Mouse (Mus musculus) regulatory T cell (primary cell): ENCODE measurements around the gene Dgki.

Experiments
- in situ Hi-C: fragments of 300-600 bp; cut with MboI, MseI; formaldehyde crosslinking; loops from one replicate; pipeline ENCODE4 v1.15.1; 2025; ENCODE audit warnings: high pct_unique_total_duplicates

Gene Dgki

DNA sequence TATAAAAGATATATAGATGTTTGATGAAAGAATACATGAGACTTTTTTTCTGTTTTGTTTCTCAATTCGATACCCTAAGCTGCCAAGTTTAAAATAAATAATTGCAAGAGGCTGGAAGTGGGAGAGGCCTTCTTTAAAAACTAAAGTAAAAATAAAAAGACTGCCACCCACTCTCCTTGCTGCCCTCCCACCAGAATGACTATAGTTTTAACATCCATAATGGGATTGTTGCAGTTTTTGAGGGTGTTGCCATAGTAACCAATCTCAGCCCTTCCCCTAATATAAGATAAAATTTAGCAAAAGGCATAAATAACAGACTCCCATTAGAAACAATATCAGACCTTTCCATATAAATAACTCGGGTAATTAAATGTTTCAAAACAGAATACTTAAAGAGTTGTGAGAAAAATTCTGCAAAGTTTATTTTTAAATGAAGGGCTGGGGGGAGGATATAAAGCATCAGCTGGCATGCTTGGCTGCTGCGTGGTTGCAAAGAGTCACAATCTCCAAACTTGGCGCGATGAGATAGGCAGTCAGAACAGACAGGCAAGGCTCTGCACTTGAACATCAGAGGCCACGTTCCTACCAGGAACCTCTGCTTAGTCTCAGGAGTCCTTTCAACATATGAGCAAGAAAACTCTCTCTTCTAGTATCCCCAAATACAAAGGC, 57.8 kb downstream of the Dgki start:
- in situ Hi-C loops, result no loop called here

DNA sequence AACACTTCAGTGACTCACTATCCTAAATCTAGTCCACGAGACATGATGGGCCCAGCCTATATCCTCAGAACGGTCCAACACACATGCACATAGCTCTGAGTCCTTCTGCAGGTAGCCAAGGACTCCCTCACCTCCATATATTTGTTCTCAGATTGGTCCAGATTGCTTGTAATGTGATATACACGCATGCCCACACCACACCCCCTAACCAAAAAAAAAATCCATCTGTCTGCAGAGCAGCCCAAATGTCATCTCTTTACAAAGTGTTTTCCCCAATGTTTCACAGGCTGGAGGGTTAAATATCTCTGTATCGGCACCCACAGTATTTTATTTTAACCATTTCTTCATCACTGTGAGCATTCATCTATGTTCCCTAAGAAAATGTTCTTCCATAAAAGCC, 58.5 kb downstream of the Dgki start:
- in situ Hi-C loops, result no loop called here

DNA sequence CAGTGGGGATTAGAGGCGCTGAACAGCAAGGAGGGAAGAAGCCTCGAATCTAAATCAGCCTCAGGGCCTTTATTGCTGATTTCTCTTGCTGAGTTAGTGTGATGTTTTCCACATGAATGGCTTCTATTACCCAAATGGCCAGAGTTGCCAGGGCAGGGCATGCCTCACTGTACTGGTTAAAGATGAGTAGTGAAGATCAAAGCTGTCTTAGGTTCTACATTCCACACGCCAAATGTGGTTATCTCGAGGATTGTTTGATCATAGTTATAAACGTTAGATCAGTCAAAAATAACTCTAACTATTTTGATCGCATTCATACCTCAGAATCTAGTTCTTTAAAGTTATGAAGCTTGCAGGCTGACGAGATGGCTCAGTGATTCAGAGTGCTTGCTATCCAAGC, 59.8 kb downstream of the Dgki start:
- in situ Hi-C loops, result no loop called here

DNA sequence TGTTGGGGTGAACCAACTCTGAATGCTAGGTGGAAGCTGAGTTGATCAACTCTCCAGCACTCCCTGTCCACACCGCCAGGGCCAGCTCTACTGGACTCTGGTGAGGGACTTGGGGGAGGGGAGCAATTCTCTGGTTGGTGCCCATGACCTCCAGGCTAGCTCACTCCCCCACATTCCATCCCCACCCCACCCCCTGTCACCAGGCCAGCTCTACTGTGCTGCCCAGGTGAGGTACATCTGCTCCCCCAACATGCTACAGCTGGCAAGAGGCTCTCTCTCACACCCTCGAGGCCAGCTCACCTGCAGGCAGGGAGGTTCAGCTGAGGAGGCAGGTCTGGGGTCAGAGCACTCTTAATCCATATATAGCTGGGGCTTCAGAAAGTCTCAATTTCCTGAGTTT, 63.1 kb downstream of the Dgki start:
- in situ Hi-C loops, result no loop called here

DNA sequence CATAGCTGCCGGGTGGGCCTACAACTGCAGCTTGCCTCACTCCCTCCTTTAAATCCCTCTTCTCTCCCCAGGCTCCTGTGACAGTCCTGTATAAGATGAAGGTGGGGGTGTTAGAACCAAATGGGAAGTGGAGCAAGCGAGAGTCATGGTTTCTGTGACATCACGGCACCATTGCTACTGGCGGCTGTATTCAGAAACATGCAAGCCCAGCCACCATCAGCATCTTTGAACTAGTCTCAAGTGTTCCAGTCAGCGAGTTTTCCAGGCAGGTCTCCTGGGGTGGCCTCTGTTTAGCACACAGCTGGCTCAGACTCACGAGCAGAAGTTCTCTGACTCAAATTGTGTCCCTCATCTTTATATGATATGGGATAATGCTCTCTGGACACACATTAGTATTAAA, 68.8 kb downstream of the Dgki start:
- in situ Hi-C loops, result no loop called here

DNA sequence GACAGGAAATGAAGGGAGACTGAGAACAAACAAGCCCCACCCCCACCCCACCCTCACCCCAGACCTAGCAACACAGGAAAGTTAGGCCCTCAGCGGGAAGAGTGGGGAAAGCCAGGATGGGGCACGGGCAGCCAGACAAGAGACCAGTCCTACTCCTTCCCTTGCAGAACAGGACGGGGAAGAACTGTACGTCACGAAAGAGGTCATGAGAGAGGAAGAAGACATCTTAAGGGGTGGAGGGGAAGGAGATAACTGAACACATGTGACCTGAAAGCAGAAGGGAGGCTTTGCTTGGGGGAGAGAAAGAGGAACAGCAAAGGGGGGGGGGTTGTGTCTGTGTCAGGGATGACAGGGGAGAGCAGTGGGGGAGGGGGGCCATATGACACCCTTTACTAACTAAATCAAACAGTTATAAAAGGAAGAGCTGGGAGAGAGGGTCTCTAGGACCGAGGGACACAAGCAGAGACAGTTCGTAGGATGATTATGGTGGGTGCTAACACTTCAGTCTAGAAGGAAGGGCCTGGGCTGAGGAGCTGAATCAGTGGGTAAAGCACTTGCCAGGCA, 77.0 kb downstream of the Dgki start:
- in situ Hi-C loops, result no loop called here

DNA sequence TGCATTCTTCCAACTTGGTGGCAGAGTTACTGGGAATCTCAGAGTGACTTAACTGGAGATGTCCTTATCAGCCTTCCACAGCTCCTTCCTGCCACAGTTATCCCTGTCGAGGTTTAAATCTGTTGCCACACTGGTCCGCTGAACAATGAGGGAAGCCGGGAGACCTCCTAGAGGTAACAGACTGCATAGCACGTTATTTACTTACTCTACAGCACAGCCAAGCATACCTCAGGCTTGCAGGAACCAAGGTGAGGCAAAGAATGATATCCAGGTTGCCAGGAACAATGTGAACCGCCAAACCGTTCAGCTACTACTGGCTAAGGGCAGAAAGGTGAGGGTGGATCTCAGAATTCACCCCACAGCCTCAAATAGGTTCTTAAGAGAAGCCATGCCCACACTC, 78.0 kb downstream of the Dgki start:
- in situ Hi-C loops, result no loop called here

DNA sequence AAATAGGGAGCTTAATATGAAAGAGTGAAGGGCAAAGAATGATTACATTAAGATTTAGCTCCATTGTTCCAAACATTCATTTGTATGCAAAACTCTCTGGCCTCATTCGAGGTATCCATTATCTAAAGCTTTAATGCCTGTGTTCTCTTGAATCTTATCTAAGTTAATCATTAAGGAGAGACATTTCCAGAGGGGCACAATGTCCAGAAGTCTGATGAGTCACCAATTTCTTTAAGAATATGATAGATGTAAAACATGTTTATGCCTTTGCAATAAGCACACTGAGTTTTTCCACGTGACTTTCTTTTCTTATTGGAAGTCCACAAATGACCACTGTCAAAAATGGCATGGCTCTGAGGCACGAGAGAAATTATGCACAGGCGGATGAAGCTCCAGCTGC, 80.9 kb downstream of the Dgki start:
- in situ Hi-C loops, result no loop called here

DNA sequence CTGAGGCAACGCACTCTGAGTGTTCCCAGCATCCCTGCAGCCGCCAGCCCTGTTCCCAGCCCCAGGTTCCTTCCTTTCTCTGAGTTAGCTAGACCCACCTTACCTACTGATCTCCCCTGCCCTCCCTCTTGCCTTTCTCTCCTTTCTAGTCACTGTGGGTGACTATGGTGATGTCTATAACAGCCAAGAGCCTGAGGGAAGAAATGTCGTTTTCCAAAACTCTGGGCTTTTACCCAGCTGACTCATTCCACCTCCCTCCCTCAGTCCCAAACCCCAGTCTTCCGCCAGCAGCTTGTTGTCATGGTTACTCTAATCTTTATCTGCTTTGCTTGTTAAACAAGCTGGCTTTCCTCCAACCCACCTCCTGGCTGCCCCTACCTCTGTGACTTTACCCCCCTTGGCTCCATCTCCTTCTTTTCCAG, 83.6 kb downstream of the Dgki start:
- in situ Hi-C loops, result no loop called here

DNA sequence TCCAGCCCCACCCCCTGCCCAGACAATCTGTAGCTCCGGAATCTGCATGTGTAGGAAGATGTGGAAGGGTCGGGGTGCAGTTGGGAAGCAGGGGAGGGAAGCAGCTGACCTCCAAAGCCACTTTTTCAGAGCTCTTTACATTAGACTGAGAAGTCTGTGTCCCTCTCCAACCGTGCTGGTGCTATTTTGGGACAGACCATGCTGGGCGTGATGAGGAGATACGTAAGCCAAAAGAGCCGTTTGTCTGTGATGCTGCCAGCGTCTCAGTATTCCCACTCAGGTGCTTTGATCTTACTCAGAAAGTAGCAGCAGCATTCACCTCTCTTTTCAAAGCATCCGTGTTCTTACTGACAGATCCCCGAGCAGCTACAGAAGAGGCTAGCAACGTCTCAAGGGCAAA, 84.3 kb downstream of the Dgki start:
- in situ Hi-C loops, result no loop called here

DNA sequence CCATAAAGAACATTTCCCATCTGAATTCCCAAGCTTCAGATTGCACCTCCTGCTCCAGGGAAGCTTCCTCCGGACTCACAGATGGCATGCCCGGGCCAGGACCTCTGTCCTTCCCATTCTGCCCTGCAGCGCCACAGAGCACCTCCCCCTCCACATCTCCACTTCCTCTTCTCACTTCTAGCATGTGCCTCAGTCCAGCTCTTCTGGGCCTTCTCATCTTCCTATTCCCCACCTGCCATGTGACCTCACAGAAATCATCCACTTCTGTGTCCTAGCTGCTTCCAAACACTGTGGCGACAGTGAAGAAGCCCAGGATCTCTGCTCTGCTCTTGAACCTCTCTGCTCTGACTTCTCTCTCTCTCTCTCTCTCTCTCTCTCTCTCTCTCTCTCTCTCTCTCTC, 87.1 kb downstream of the Dgki start:
- in situ Hi-C loops, result no loop called here

DNA sequence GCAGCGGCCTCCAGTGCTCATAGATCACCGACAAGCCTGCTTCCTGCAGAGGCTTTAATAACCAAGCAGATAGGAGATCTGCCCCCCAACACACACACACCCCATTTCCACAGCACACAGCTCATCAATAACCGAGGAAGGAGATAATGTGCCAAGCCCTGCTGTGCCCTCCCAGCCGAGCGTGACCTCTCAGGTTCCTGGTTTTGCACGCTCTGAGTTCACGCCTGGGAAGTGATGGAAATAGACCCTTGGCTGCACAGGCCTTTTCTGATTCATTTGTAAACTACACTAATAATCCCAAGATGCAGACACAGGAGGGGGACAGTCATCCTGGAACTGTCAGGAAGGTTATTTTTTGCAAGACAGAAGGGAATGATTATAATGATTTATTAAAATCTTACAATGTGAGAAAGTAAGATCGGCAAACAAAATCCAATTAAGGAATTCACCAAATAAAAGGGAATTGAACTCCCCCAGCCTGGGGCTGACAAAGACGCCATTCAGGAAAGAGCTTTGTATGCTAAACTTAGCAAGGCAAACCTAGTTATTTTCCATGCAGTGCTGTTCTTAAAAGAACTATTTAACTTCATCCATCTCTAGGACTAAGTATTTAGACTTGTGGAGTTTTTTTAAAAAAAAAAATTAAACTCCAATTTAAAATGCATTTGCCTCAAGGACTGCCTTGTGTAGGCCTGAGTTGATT, 88.3 kb downstream of the Dgki start:
- in situ Hi-C loops, result no loop called here

DNA sequence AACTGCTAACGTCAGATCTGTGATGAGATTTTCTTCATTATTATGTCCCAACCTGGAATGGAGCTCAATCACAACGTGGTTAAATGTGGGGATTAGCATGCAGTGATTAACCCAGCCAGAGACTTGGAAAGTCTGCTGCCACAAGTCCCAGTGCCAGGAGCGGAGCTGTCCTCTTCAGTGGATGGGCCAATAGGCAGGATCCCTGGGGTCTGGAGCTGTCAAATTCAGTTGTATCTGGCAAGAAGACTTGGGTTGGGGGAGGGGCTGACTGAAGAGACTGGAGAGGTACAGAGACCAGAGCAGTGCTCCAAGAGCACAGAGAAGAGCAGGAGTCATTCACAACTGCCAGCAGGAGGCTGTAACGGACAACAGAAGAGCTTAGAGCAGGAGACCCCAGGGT, 97.1 kb downstream of the Dgki start:
- in situ Hi-C loops, result no loop called here

DNA sequence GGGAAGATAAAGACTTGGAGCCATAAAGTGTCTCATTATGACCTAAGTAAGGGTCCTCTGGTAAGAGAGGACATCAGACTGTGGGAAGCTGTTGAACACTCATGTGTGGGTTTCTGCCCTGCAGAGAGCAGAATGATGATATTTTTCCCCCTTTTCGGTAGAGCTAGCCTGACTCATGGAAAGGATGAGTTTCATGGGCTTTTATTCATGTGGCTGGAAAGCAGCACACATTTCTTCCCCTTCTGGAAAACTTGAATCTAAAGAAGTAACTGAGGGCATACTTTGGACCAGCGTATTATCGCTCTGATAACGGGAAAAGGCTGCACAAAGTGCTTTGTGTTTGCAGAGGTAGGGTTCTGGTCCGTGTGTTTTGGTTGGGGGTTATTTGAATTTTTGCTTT, 99.1 kb downstream of the Dgki start:
- in situ Hi-C loops, result no loop called here

DNA sequence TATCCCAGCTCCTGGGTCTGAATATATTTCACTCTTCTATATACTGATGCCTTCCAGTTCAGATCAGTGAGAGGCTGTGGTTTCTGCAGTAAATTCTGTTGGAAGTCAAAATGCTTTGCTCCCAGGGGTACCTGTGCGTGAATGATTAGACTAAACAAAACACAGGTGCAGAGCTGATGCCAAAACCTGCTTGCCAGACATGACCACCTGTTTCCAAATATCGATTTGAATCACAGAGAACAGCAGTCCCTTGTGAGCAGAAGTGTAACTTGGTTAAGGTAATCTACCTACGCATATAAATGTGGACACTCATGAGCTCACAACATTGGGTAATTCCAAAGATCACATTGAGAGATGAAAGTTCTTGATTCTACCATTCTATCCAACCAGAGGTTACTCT, 100.5 kb downstream of the Dgki start:
- in situ Hi-C loops, result no loop called here

DNA sequence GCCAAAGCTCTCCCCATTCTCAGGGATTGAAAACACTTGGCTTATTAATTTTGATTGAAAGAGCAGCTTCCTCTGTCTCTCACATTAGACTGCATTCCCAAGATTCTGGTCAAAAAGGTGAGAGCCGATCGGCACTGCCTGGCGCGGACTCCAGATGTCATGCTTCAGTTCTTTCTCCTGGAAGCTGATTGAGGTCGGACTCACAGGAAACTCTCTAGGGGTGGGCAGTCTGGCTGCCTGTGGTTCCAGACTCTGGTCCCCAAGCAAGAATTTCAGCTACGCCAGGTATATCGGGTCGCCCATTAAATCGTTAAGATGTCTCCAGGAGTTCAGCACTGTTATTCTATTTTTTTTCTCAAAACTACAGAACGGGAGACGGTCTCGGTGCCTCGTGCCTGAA, 102.2 kb downstream of the Dgki start:
- in situ Hi-C loops, result no loop called here

DNA sequence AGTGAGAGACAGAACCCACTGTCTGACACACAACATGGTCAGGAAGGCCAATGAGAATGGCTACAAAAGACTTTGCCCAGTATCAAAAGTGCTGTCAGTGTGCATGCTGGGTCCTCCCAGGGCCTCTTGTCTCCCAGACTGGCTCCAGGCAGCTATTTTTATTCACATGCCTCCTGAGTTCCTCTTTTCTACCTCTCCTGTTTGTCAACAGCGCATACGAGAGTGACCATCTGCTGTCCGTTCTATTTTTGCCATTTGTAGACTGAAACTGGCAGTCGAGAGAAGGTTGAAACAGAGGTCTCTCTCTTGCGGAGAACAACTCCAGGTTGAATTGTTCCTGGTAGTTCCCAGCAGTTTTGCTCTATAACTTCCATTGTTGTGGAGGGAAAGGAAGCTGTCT, 103.1 kb downstream of the Dgki start:
- in situ Hi-C loops, result no loop called here

DNA sequence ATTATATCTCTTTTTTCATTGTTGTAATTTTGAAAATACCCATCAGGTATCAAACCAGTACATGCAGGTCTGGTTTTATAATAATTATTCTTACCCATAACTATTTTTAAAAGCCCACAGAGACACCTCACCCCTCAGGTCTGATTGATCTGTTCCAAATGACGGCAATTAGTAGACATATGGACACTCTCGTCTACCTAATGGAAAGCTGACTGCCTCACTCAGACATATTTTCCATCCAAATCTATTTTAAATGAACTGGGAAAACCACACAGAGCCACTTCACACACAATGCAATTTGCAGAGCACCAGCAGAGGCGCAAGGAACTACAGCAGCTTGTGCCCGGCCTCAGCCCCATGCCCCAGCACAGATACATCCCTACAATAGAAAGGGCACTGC, 104.2 kb downstream of the Dgki start:
- in situ Hi-C loops, result no loop called here

DNA sequence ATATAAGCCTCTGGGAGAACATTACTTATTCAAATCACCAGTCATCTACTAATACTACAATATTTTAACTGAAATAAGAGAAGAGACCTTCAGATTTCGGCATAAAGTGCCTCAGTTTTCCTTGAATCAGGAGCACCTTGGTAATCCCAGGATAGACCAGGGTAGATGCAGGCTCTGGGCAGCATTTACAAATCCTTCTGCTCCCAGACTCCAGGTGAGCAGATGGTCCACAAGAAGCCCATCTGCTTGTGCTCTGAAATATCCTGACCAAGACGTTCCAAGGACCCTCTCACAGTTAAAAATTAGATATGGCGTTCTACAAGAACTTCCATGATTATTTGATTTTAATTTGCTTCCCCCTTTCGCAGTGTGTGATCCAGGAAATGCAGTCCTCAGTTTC, 118.0 kb downstream of the Dgki start:
- in situ Hi-C loops, result no loop called here

DNA sequence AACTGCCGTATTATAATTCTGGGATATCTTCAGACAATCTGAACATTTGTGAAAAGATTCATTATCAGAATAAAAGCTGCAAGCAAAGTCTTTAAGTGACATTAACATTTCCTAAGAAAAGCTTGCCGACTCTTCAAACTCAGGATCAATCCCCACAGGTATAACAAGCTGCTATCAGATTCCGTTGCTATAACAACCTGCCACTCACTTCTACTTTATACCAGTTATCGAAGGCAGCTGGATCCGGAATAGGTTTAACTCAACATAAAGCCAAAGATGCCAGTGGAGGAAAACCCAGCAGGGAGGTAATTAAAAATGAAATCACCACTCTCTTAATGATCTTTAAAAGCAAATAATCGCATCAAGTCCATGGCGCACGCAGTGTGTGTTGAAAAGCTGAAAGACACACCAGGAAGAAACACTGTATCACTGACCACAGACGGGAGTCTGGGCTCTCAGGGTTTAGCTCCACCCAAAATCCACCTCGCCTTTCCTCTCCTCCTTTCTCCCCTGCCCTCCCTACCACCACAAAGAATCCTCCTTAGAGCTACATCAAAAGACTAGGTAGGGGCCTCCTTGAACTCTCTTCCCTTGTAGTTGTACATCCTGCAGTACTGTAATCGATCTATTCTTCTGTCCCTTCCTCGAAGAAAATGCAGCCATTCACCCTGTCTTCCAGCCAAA, 128.7 kb downstream of the Dgki start:
- in situ Hi-C loops, result no loop called here

DNA sequence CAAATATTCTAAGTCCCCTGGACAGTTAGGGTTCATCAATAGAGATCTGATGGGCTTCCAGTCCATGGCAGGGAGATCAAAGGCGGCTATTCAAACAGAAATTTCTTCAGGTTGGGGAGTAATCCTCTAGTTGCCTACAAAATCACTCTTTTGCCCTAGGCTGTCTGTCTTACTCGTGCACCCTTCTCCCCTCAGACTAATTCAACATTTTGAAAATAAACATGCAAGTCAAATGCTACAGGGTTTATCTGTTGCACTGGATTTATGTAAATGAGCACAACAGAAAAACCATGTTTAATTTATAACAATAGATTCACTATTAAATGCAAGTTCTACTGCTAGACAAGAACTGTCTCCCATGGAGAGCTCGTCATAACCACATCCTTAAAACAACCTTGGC, 141.1 kb downstream of the Dgki start:
- in situ Hi-C loops, result no loop called here

DNA sequence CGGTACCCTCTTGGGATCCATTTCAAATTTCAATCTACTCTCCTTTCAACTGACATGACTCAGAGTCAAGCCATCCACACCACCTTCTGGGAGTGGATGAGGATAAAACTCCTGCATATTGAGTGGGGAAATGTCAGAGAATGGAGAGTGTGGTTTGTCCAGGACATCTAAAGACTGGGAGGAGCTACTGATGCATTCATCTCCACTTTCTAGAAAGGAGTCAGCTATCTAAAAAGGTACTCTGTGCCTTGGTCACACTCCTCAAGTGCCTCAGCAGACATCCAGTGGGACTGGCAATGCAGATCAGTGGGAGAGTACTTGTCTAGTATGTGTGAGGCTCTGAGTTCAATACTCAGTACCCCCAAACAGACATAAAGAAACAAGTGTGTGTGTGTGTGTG, 145.9 kb downstream of the Dgki start:
- in situ Hi-C loops, result no loop called here

DNA sequence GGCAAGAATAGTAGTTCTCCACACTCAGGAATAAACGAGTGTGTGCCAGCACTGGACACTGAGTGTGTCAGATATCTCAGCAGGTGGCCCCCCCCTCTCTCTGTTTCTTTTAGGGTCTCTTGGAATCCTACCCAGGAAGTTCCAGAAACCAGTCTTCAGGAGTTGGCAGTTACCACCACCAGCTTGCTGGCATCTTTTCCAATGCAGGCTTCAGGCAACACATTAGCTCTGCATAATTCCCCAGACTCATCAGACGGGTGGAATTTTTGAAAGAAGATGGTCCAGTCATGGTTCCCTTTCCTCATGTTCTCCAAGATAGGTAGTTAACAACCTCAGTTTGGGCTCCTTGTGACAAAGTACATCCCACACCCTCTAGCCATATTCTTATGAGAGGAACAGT, 149.5 kb downstream of the Dgki start:
- in situ Hi-C loops, result no loop called here
